Comparison of ENCODE assay signal across 24 mouse cellular contexts in genomic region chr4:120062754-120063153, GRCm38 (mm10). TPM values are rescaled to one million over a fixed set of nuclear protein-coding genes. Genes with fewer than 3 reads are reported as not detected.
"Had no signal": no experiment of that assay in that cellular context is flagged by ENCODE, and none has a peak within 500 bp of the region (broad histone marks: within the 10 kb centered on the region; RNA-seq: fewer than 3 reads in every experiment).

No protein-coding gene starts in this region.

- DNase-seq: right cerebral cortex, postnatal 14 days; right cerebral cortex, postnatal 25 days; right cerebral cortex, postnatal 4 days; spleen, adult 18-20 months; thymus, adult 18-20 months; thymus, adult 2 months; thymus, postnatal 14 days; thymus, postnatal 25 days; thymus, postnatal 36 days; thymus, postnatal 4 days had no signal

- H3K4me2 ChIP-seq: neural tube, embryonic 12.5 days; neural tube, embryonic 13.5 days; neural tube, embryonic 15.5 days; stomach, embryonic 15.5 days had no signal

- H3K9ac ChIP-seq: neural tube, embryonic 12.5 days; neural tube, embryonic 13.5 days; neural tube, embryonic 15.5 days; stomach, embryonic 15.5 days had no signal

- H3K27me3 ChIP-seq: neural tube, embryonic 12.5 days; neural tube, embryonic 13.5 days; neural tube, embryonic 15.5 days; stomach, embryonic 15.5 days had no signal

- H3K4me1 ChIP-seq: stomach, embryonic 15.5 days had no signal

- H3K27ac ChIP-seq: neural tube, embryonic 12.5 days; neural tube, embryonic 13.5 days; neural tube, embryonic 15.5 days; stomach, embryonic 15.5 days; stomach, postnatal 0 days had no signal

- H3K9me3 ChIP-seq: neural tube, embryonic 12.5 days; neural tube, embryonic 13.5 days; neural tube, embryonic 15.5 days; stomach, embryonic 15.5 days had no signal

- H3K4me3 ChIP-seq: neural tube, embryonic 12.5 days; neural tube, embryonic 13.5 days; neural tube, embryonic 15.5 days; stomach, embryonic 15.5 days had no signal

- H3K36me3 ChIP-seq: neural tube, embryonic 12.5 days; neural tube, embryonic 13.5 days; neural tube, embryonic 15.5 days; stomach, embryonic 15.5 days had no signal

RNA-seq across cellular contexts. Expression of gene AL607142.1, which starts 2.0 kb away (rescaled TPM):
- total RNA-seq: neutrophil, adult 5-6 weeks had no signal
- polyA plus RNA-seq: neural tube, embryonic 12.5 days; neural tube, embryonic 13.5 days; neural tube, embryonic 14.5 days; neural tube, embryonic 15.5 days; small intestine, adult 2 months; spleen, adult 2 months; stomach, embryonic 14.5 days; stomach, embryonic 15.5 days; stomach, embryonic 16.5 days; stomach, postnatal 0 days; testis, adult 2 months; thymus, adult 2 months; thymus, postnatal 0 days; urinary bladder, adult 2 months had no signal
